Mouse (Mus musculus) small intestine, adult 2 months (tissue): ENCODE measurements around the gene Stx1b. TPM values are rescaled to one million over a fixed set of nuclear protein-coding genes. Genes with fewer than 3 reads are reported as not detected.

Experiments
- H3K27ac ChIP-seq: fragments of 200-500 bp; 2 replicates; pipeline ENCODE4 v1.5.1; 2012; ENCODE audit warnings: low read depth, low read length, control low read depth, inconsistent platforms; ENCODE audit not compliant: insufficient read depth
- H3K27me3 ChIP-seq: fragments of 200-500 bp; 2 replicates; pipeline ENCODE4 v1.6.1; 2012; ENCODE audit warnings: mild to moderate bottlenecking, moderate library complexity, low read length, inconsistent platforms; ENCODE audit not compliant: control insufficient read depth, insufficient read depth
- H3K36me3 ChIP-seq: fragments of 200-500 bp; 2 replicates; pipeline ENCODE4 v1.6.1; 2012; ENCODE audit warnings: mild to moderate bottlenecking, low read length, control low read depth, inconsistent platforms; ENCODE audit not compliant: control insufficient read depth, insufficient read depth
- H3K4me1 ChIP-seq: fragments of 200-500 bp; 2 replicates; pipeline ENCODE4 v1.6.1; 2012; ENCODE audit warnings: low read length, inconsistent platforms, mixed read lengths; ENCODE audit not compliant: control insufficient read depth, insufficient read depth, insufficient read length
- H3K4me3 ChIP-seq: fragments of 200-500 bp; 2 replicates; pipeline ENCODE4 v1.5.1; 2012; ENCODE audit warnings: low read depth, mild to moderate bottlenecking, control low read depth, inconsistent platforms, low read length, moderate library complexity
- CTCF ChIP-seq: fragments of 200-500 bp; IDR thresholded peaks from 2 replicates; pipeline ENCODE4 v1.5.1; 2012; ENCODE audit warnings: low read depth, mild to moderate bottlenecking, control low read depth, inconsistent platforms, low read length, moderate library complexity, mixed read lengths; ENCODE audit not compliant: insufficient replicate concordance, insufficient read length; ENCODE audit errors: extremely low read depth
- POLR2A ChIP-seq: fragments of 200-500 bp; IDR thresholded peaks from 2 replicates; pipeline ENCODE4 v1.6.1; 2012; ENCODE audit warnings: low read depth, mild to moderate bottlenecking, control low read depth, inconsistent platforms, low read length, moderate library complexity
- WGBS: fragments of 180-500 bp; shearing (Covaris S2); methylation state at CpG from one replicate; pipeline ENCODE4 v1.1.7; 2018; 5-methylcytosine and 5-hydroxymethylcytosine counted together
- polyA plus RNA-seq: library from polyadenylated mRNA; depleted of rRNA; stranded (reverse); fragments of >200 nt; gene quantifications from 2 replicates; pipeline ENCODE4 v1.2.3, GENCODE M21; 2012

The Stx1b gene
- polyA plus RNA-seq, 1 experiment: 1.8 TPM

DNA sequence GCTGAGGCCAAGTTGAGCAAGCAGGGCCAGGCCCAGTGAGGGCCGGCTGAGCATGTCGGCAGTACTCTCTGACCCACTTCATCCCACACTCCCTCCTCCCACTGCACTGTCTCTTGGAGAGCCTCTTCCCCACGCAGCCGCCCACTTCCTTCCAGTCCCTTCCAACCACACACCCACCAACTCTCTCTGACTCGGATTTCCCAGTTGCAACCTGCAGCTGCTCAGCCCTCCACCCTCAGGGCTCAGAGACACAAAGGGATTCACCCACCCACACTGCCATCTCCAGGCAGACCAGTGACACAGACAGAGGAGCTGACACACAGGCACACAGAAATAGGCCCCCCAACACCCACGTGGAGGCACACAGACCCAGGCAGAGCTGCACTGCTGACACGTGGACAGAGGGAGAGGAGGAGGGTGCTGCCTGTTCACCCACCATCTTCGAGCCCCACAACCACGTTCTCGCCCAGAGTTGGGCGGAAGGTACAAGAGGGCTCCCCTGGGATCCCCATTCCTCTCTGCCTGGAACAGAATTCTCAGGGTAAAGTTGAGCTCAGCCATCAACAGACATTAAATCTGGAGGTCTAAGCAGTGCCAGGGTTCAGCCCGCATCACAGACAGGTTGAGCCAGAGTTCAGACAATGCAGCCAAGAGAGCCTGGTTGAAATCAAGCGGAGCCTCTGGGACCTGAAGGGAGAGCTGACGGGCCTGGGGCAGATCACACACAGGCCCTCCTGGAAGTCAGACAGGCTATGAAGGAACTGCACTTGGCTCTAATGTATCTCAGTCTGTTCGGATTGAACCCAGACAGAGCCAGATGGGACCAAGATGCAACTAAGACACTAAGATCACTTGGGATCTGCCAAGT lies 8.2 kb downstream of the Stx1b start:
- Histone ChIP-seq H3K27me3 (no peaks in the 10 kb centered on the region), H3K4me1 (peaks cover 9% of the 10 kb centered on the region), H3K36me3 (no peaks in the 10 kb centered on the region), H3K4me3 (no peak overlapping the region), H3K27ac (no peak overlapping the region)
- no peak for TF ChIP-seq POLR2A
- TF ChIP-seq CTCF: no peak
- 69% methylated on average over 15 of the region's 15 CpGs for WGBS

DNA sequence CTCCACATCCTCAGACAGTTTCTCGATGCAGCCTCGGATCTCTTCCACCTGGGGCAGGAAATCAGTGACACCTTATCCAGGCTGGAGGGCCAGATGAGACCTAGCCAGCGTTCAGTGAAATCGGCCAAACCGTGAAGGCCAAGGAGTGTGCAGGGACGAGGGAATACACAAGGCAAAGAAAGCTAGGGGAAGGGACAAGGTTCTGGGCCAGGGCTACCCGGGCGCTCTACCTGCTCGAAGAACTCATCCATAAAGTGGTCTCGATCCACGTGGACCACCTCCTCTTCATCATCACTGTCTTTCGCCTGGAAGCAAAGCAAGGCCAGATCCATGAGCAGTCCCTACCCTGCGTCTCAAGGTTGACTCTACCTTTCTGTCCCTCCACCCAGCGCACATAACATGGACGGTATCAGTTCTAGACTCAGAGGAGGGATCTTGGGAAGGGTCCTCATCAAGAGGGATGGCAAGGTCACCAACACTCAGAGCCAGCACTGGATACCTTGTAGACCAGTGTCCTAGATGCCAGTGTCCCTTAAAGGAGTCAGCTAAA lies 9.2 kb downstream of the Stx1b start:
- H3K27me3 ChIP-seq: no peaks in the 10 kb centered on the region
- H3K36me3 ChIP-seq: no peaks in the 10 kb centered on the region
- no peak for TF ChIP-seq CTCF
- no peak for TF ChIP-seq POLR2A
- no peak overlapping the region for H3K27ac ChIP-seq
- H3K4me3 ChIP-seq: no peak overlapping the region
- WGBS: 89% methylated on average over 15 of the region's 15 CpGs
- peaks cover 14% of the 10 kb centered on the region for H3K4me1 ChIP-seq

GRCm38 (mm10) chr7:127814241-127814921 lies 10.0 kb downstream of the Stx1b start:
- WGBS: 66% methylated on average over 19 of the region's 19 CpGs
- Histone ChIP-seq H3K4me3 (no peak overlapping the region), H3K4me1 (peaks cover 14% of the 10 kb centered on the region), H3K27ac (no peak overlapping the region), H3K27me3 (no peaks in the 10 kb centered on the region), H3K36me3 (no peaks in the 10 kb centered on the region)
- TF ChIP-seq CTCF: no peak
- no peak for TF ChIP-seq POLR2A

GRCm38 (mm10) chr7:127813821-127814220 lies 10.5 kb downstream of the Stx1b start:
- Histone ChIP-seq H3K4me3 (no peak overlapping the region), H3K36me3 (no peaks in the 10 kb centered on the region), H3K27ac (no peak overlapping the region), H3K27me3 (no peaks in the 10 kb centered on the region), H3K4me1 (peaks cover 14% of the 10 kb centered on the region)
- WGBS: 33% methylated on average over 4 of the region's 4 CpGs
- TF ChIP-seq POLR2A: no peak
- TF ChIP-seq CTCF: no peak

DNA sequence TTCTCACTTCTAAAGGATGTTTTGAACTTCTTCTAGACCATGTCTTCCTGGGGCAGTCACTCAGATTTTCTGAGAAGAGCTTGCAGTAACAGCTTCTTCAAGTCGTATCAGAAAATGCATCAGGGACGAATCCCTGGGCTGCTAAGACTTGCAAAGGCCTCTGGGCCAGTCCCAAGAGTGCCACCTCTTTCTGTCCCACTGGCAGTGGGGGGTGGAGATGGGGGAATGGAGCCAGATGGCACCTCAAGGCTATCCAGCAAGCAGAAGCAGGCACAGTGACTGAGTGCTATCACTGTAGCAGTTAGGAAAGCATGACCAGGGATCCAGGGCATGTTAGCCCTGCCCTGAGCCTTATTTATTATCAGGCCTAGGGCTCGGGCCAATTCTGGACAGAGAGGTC lies 12.1 kb downstream of the Stx1b start:
- WGBS: 85% methylated on average over 3 of the region's 3 CpGs
- Histone ChIP-seq H3K4me3 (no peak overlapping the region), H3K27me3 (no peaks in the 10 kb centered on the region), H3K4me1 (peaks cover 20% of the 10 kb centered on the region), H3K36me3 (no peaks in the 10 kb centered on the region), H3K27ac (no peak overlapping the region)
- no peak for TF ChIP-seq CTCF
- no peak for TF ChIP-seq POLR2A

DNA sequence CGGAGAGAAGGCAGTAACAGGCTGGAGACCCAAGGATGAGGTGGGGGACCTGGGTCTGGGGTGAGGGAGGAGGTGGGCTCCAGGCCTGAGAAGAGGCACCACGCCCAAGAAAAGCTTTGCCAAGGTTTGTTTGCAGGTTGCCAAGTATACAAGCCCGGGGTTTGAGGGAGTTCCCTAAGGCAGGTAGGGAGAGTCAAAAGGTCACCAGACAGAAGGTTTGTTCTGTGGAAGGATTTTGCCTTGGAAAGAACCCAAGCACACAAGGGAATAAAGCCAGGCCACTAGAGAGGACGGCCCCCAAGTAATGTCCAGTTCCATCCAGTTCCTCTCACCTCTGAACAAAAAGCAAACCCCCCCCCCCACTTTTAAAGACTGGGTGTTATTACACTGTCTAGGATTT lies 13.1 kb downstream of the Stx1b start:
- Histone ChIP-seq H3K4me1 (peaks cover 23% of the 10 kb centered on the region), H3K4me3 (peak overlapping the region; percentile 33), H3K27me3 (no peaks in the 10 kb centered on the region), H3K36me3 (no peaks in the 10 kb centered on the region), H3K27ac (no peak overlapping the region)
- 49% methylated on average over 4 of the region's 4 CpGs for WGBS
- TF ChIP-seq CTCF: no peak

DNA sequence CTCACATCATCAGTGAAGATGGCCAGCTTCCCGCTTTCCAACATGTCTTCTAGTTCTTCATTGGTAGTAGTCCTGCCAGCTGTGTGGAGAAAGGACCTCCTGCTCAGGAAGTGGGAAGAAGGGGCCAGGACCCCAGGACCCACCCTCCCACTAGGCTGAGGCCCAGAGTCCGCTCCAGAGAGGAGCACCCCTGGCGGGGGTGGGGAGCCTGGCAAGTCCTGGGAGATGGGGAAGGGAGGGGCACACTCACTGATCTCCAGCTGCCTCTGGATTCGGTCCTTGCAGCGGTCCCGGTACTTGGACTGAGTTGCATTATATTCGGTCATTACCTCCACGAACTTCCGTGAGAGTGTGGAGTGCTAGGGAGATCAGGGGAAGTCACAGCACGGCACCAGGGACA lies 13.7 kb downstream of the Stx1b start:
- Histone ChIP-seq H3K27me3 (no peaks in the 10 kb centered on the region), H3K4me3 (peak overlapping the region; percentile 33), H3K4me1 (peaks cover 20% of the 10 kb centered on the region), H3K36me3 (no peaks in the 10 kb centered on the region), H3K27ac (no peak overlapping the region)
- WGBS: 75% methylated on average over 10 of the region's 10 CpGs
- TF ChIP-seq CTCF: no peak
- no peak for TF ChIP-seq POLR2A

DNA sequence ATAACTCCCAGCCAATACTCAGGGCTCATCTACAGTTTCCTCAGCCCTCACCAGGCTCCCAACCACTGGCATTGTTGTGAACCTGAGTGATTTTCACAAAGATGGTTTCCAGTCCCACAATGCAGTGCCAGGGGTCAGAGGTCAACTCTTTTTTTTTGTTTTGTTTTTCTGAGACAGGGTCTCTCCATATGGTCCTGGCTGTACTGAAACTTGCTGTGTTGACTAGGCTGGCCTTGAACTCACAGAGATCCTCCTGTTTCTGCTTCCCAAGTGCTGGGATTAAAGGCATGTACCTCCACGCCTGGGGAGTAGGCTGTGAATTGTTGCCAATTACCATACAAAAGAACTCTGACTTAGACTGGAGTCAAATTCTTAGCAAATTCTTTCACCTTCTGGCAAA lies 14.5 kb downstream of the Stx1b start:
- Histone ChIP-seq H3K36me3 (no peaks in the 10 kb centered on the region), H3K27ac (no peak overlapping the region), H3K4me1 (peaks cover 24% of the 10 kb centered on the region), H3K27me3 (no peaks in the 10 kb centered on the region), H3K4me3 (no peak overlapping the region)
- TF ChIP-seq POLR2A: no peak
- no peak for TF ChIP-seq CTCF
- 96% methylated on average over 1 of the region's 1 CpGs for WGBS
